Mouse (Mus musculus) gastrocnemius, postnatal 25 days (tissue): ENCODE measurements around the gene Cirbp. TPM values are rescaled to one million over a fixed set of nuclear protein-coding genes. Genes with fewer than 3 reads are reported as not detected.
"Not testable (repeated sequence)": the region's sequence is repeated elsewhere in the genome, so short reads cannot be mapped to it uniquely, and the experiment has no call there.

Experiments
- DNase-seq: peaks from one replicate; pipeline ENCODE4 v3.0.0; 2022
- total RNA-seq, 2 experiments: library from RNA; stranded (reverse); gene quantifications; 1 replicate in 1 of 2; 2 replicates in 1 of 2; pipeline ENCODE4 v1.2.3; 2021

Gene Cirbp
- total RNA-seq, 2 experiments from 2014 or later: 17.3 to 21.4 TPM

GRCm38 (mm10) chr10:80163721-80164120, 2.1 kb upstream of the Cirbp start:
- peak; percentile 66 for DNase-seq

GRCm38 (mm10) chr10:80164161-80164997, 1.4 kb upstream of the Cirbp start:
- DNase-seq: peak; percentile 60

- DNase-seq: peak; percentile 93
Observed at GRCm38 (mm10) chr10:80164998-80165344, 814 bp upstream of the Cirbp start.

GRCm38 (mm10) chr10:80166136-80166535, 351 bp downstream of the Cirbp start:
- not testable (repeated sequence) for DNase-seq

GRCm38 (mm10) chr10:80167460-80168037, 1.8 kb downstream of the Cirbp start:
- peak; percentile 97 for DNase-seq

- DNase-seq: peak; percentile 93
Observed at GRCm38 (mm10) chr10:80168038-80168661, 2.4 kb downstream of the Cirbp start.

GRCm38 (mm10) chr10:80169070-80169469, 3.3 kb downstream of the Cirbp start:
- no peak for DNase-seq

- no peak for DNase-seq
Observed at GRCm38 (mm10) chr10:80169651-80170050, 3.9 kb downstream of the Cirbp start.

- DNase-seq: no peak
Observed at GRCm38 (mm10) chr10:80170052-80170451, 4.3 kb downstream of the Cirbp start.

- DNase-seq: no peak
Observed at GRCm38 (mm10) chr10:80170601-80171021, 4.8 kb downstream of the Cirbp start.

GRCm38 (mm10) chr10:80171252-80171651, 5.5 kb downstream of the Cirbp start:
- DNase-seq: no peak

- no peak for DNase-seq
Observed at GRCm38 (mm10) chr10:80171760-80172526, 6.2 kb downstream of the Cirbp start.

GRCm38 (mm10) chr10:80172527-80173292, 6.9 kb downstream of the Cirbp start, which contains the start of gene 1600002K03Rik:
Gene 1600002K03Rik (plus strand): TSS chr10:80172944.
- DNase-seq: peak; percentile 86

- DNase-seq: no peak
Observed at GRCm38 (mm10) chr10:80173358-80173757, 7.6 kb downstream of the Cirbp start.

GRCm38 (mm10) chr10:80173955-80174640, 8.3 kb downstream of the Cirbp start:
- no peak for DNase-seq

- DNase-seq: no peak
Observed at GRCm38 (mm10) chr10:80174705-80175104, 8.9 kb downstream of the Cirbp start.

- no peak for DNase-seq
Observed at GRCm38 (mm10) chr10:80175536-80176269, 9.9 kb downstream of the Cirbp start.

GRCm38 (mm10) chr10:80176270-80176834, 10.6 kb downstream of the Cirbp start:
- DNase-seq: no peak

GRCm38 (mm10) chr10:80177441-80178279, 11.9 kb downstream of the Cirbp start:
- DNase-seq: no peak
